Mouse (Mus musculus) cerebellum, postnatal 25 days (tissue): Measurements from ENCODE around the gene Rnf19b.

ENCODE experiments used
- DNase-seq, 2 experiments: peaks; one replicate each; pipeline ENCODE4 v3.0.0; 2021; ENCODE audit warnings: mixed read lengths in 2 of 2

Gene Rnf19b

GRCm38 (mm10) chr4:129081041-129081440, 23.0 kb downstream of the Rnf19b start:
- peak; percentile 89 to 90 for DNase-seq

DNA sequence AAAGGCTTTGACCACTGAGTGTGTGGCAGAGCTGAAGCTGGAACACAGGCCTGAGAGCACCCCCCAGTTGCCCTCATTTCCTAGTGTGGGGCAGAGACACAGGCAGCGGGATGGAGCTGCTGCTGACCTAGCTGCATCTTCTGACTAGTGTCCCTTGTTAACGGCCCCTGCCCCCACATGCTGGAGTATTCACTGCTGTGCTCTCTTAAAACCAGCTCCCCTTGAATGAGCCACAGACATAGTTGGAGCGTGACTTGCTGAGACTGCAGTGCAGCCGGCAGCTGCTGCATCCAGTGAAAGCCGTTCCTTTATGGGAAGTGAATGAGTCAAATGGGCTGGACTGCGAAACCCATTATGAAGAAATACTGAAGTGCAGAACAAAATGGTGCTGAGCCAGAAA, 23.4 kb downstream of the Rnf19b start:
- DNase-seq: peak in 1 of 2 experiments; percentile 67

DNA sequence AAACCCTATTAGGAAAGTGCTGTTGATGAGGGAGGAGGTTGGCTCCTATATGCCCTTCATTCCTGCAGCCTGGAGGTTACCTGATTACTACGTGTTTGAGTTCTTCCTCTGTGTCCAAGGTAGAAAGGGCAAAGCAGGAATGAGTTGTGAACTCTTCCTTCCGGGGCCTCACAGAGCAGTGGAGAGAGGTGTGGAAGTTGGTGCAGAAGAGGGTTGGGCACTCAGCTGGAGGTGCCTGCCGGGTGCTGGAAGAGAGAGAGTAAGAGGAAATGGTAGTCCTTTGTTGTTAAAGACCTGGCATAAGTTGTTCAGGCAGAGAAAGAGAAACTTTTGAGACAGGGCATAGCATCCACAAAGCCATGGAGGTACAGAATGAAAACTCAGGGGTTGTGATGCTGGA, 23.9 kb downstream of the Rnf19b start:
- no peak for DNase-seq

- peak; percentile 81 to 87 for DNase-seq
Measured at GRCm38 (mm10) chr4:129082379-129083115, 24.5 kb downstream of the Rnf19b start.

DNA sequence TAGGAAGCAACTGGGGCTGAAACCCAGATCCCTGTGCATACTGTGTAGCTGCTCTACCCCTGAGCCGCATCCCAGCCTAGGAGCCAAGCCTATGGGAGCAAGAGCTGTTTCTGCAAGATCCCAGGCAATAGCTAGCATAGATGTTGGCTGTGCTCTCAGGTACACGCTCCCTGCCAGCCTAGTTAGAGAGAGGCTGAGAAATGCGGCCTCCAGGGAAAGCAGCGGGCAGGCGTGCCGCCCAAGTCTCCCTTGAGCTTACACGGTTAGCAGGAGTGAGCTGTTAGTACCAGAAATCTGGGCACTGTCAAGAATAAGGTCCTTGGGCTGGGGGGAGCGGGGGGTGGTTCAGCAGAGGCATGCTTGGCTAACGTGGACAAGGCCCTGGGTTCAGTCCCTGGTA, 26.8 kb downstream of the Rnf19b start:
- no peak for DNase-seq

DNA sequence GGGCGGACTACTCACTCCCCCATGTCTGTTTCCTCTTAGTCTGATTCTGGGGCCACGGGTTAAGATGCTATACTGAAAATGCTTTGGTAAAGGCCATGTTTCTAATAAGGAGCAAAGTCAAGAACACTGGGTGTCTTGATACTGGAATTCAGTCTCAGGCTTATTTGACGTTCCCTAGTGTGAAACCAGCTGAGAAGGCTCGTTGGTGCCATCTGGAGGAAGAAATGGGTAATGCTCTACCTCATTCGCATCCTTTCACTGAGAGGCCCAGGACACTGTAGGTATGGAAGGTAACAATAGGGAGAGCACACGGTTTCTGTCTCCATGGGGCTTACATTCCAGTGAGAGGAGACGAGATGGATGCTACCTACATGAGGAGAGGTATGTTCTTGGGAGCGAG, 28.0 kb downstream of the Rnf19b start:
- peak; percentile 81 to 88 for DNase-seq

GRCm38 (mm10) chr4:129087850-129088249, 29.8 kb downstream of the Rnf19b start:
- DNase-seq: no peak

- DNase-seq: no peak
Measured at GRCm38 (mm10) chr4:129095276-129095675, 37.2 kb downstream of the Rnf19b start.

DNA sequence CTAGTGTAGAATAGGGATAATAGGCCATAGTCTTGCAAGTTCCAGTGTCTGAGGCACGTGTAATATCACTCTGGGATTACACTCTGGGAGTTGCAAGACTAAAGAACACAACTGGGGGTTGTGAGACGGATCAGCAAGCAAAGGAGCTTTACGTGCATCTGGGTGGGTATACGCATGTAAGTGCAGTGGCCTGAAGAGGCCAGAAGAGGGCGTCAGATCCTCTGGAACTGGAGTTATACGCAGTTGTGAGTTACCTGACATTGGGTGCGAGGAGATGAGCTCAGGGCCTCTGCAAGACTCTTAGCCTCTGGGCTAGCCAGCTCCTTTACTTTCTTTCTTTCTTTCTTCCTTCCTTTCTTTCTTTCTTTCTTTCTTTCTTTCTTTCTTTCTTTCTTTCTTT, 38.9 kb downstream of the Rnf19b start:
- no peak for DNase-seq

DNA sequence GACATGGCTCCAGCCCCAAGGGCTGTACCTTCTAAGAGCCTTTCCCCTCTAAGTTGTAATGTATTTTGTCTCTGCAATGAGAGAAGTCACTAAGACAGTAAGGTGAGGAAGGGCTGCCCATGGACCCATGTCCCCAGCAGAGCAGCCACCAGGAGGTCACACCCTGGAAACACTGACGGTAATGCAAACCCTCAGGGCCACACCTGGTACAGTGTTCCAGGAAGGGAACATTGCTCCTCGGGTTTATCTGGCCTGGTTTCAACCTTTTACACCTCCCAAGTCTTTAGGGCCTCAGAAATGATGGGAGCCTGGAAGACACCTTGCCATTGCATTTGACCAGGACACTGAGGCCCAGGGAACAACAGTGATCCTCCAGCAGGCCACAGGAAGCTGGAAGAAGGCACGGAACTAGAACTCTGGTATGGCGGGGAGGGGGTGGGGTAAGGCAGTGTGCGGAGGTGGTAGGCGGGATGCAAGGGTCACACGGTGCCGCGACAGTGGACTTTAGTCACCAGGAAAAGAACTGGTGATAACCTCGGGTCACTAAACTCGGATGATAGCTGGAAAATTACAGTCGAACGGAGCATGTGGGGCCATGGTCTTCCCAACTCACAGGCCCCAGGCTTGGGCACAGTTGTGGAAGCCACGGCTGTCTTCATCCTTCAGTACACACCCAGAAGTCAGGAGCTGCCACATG, 44.2 kb downstream of the Rnf19b start:
- no peak for DNase-seq

DNA sequence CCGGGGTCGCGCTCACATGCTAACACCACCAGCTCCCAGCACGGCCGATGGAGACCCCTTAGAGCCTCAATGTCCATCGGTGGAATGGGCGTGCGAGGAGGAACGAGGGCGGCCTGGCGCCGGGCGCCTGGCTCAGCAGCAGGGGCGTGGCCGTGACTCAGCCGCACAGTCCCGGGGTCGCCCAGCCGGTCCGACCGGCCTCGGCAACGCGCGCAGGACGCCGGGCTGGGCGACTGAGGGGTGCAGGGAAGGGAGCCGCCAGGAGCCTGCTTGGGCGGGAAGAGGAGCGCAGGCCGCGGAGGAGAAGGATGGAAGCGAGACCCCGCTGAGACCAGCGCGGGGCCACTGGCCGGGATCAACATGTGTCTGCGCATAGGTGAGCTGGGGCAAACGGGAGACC, 47.3 kb downstream of the Rnf19b start, which contains the start of gene Tmem54:
TSS of gene Tmem54 (plus strand) at position 193 of the 400 bp plus-strand sequence.
- DNase-seq: no peak

DNA sequence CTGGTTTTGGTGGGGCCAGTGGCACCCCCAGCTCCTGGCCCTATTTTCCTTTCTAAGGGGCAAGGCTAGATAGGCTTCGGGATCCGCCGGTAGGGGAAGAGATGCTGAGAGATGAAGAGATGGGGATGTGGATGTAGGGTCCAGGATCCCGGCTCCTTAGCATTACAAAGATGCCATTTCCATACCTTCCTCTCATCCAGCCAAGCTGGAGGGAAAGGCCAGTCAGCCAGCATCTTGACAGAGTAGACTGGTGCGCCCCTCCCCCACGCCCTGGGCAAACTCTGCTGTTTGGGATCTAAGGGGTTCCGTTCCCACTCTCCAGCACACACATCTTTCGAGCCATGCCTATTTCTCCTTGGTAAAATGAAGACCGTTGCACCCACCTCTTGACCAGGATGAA, 48.0 kb downstream of the Rnf19b start:
- DNase-seq: no peak

- no peak for DNase-seq
Measured at GRCm38 (mm10) chr4:129107348-129107899, 49.4 kb downstream of the Rnf19b start.

DNA sequence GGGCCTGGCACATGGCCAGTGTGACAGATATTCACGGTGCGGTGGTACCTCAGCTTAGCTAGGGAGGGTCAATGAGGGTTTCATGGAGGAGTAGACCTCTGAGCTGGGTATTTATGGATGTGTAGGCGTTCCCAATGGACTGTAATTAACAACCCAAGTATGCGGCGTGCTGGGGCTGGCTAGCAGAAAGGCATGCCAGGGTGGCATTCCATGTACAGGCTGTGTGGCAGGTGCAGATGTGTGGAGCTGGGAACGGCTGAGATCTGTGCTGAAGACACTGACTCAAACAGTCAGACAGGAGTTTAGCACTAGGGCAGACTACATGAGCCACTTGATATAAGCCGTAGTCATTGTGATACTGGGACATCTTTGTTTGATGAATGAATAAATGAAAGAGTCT, 50.6 kb downstream of the Rnf19b start:
- no peak for DNase-seq

DNA sequence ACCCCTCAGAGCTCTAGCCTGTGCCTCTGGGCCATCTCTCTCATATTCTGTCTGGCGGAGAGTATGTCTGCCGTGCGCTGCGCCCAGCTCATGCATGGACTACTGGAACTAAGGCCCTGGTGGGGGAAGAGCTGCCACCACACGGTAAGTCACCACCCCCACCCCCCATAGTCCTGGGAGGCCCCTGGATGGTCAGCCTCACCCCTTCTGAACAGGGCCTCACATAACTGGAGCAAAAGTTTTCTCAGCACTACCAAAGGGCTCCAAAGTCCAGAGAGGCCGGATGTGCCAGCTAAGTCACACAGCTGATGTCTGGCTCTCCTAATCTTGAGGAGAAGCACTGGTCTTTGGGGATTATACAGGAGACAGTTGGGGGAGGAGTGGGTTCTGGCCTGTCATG, 52.7 kb downstream of the Rnf19b start:
- no peak for DNase-seq

DNA sequence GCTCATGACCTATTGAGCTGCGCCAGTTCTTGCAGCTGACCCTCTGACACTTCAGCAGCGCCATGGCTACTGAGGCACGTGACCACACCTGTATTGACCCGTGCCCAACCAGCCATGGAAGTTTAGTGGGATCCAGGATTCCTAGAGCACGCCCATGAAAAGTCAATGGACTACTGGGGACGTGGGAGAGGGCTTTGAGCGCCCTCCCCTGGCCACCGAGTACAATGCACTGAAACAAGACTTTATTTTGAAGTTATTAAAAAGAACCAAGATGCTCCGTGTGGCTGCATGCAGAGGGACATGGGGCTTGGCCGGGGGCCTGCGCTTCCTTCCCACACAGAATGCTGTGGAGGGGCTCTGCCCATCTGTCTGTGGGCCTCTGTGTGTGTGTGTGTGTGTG, 53.3 kb downstream of the Rnf19b start:
- DNase-seq: no peak

DNA sequence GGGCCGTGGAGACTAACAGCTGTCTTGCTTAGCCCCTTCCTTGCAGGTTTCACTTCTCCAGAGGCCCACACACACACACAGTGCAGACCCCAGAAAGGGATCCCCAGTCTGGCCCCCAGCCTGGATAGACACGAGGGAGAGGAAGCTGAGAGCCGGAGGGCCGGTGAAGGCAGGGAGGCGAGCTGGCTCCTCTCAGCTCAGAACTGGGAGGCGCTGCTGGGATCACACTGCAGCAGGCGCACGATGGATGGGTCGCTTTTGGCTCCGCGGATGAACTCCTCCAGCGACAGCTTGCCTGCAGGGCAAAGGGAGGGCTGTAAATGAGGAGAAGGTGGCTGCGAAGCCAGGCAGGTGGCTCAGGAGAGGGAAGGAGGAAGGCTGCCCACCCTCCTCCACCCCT, 54.2 kb downstream of the Rnf19b start:
- DNase-seq: peak; percentile 45 to 58

GRCm38 (mm10) chr4:129113083-129113988, 55.3 kb downstream of the Rnf19b start:
- DNase-seq: peak; percentile 87 to 92

GRCm38 (mm10) chr4:129116703-129117102, 58.6 kb downstream of the Rnf19b start:
- no peak for DNase-seq

DNA sequence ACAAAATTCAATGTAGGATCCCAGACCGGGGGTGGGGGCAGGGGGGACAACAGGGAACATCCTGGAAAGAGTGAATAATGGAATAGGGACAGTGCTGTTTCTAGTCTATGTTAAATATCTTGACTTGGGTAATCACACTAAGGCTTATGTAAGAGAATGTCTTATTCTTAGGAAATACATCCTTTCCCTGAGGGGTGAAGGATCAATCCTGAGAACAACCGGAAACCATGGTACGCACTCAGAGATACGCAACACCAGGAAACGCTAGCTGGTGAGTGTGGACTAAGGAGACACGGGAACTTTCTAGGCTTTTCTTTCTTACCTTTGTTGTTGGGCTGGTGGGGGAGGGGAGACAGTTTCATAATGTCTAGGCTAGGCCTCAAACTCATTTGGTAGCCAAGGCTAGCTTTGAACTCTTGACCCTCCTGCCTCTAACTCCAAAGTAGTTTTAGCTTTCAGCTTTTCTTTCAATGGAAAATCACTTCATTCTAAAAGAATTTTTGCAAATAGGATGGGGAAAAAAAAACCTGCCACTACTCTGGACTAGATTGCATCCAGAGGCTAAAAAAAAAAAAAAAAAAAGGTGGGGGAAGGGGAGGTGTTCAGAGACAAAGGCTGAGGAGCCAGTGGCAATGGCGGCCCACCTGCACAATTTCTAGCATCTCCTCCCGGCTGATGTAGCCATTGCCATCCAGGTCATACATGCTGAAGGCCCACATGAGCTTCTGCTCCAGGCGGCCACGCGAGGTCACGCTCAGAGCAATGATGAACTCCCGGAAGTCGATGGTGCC, 59.8 kb downstream of the Rnf19b start:
- DNase-seq: no peak

DNA sequence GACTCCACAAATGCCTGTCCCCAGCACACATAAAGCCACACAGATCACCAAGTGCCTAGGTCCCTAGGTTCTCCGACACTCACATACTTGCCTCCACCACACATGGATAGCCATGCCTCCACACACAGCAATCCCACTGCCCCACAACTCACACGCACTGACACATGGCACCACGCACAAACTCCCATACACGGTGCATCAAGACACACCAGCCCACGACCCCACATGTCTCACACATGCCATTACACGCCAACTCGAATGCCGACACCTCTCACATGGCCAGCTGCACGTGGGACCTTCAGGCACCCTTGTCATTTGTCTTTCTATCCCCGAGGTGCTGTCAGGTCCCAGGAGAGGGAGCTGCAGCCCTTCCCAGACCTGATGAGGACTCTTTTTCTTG, 61.6 kb downstream of the Rnf19b start:
- no peak for DNase-seq
